In genomic region chr19:22915868-22916642, GRCm38 (mm10) we compare ENCODE assay signal across 8 mouse cellular contexts.
DNase-seq lines count a peak whose midpoint lies in the region; ATAC-seq and TF ChIP-seq lines count a peak whose summit lies in the region.

No protein-coding gene starts in this region.

- no peak for TF ChIP-seq POLR2A in MEL (IDR thresholded peaks at IDR 0.05; ENCODE audit: control insufficient read depth in 1 of 2, insufficient read depth in 1 of 2, low read depth in 1 of 2, low read length in 2 of 2, poor library complexity in 1 of 2)

- peak in 2 of 3 experiments; percentile 18 to 47; a peak in 3 of 6 replicates for TF ChIP-seq CTCF in MEL (IDR thresholded peaks at IDR 0.05 in 2 of 3, conservative IDR thresholded peaks at IDR 0.05 in 1 of 3; ENCODE audit: control insufficient read depth in 1 of 3, insufficient read depth in 1 of 3, low read depth in 2 of 3, low read length in 3 of 3, poor library complexity in 1 of 3, severe bottlenecking in 1 of 3)

- no peak for TF ChIP-seq EP300 in MEL (IDR thresholded peaks at IDR 0.05; ENCODE audit: low read depth in 1 of 2, low read length in 2 of 2)

- WGBS in hindbrain, embryonic 11.5 days = 26% methylated on average over 16 of the region's 16 CpGs
- WGBS in lung, embryonic 16.5 days = 12% methylated on average over 16 of the region's 16 CpGs

- TF ChIP-seq RAD21 in MEL (IDR thresholded peaks at IDR 0.05; ENCODE audit: low read depth, low read length) = peak; percentile 25; the same call in 1 of the 2 replicates

- H3K9me3 ChIP-seq in MEL (replicated peaks; ENCODE audit: insufficient read depth, low read length) = no peaks in the 10 kb centered on the region
- H3K9me3 ChIP-seq in hindbrain, embryonic 11.5 days (ENCODE audit: control insufficient read depth, low read length) = no peaks in the 10 kb centered on the region
- H3K9me3 ChIP-seq in lung, embryonic 16.5 days (ENCODE audit: control insufficient read depth, low read length) = no peaks in the 10 kb centered on the region

- no peaks in the 10 kb centered on the region for H3K79me2 ChIP-seq in MEL (ENCODE audit: control insufficient read depth, insufficient read depth, low read length, poor library complexity)

- H3K27me3 ChIP-seq in MEL (ENCODE audit: control insufficient read depth in 1 of 2, insufficient read depth in 2 of 2, low read length in 2 of 2) = no peaks in the 10 kb centered on the region
- no peaks in the 10 kb centered on the region for H3K27me3 ChIP-seq in hindbrain, embryonic 11.5 days (ENCODE audit: control insufficient read depth, insufficient read depth, low read length)
- no peaks in the 10 kb centered on the region for H3K27me3 ChIP-seq in lung, embryonic 16.5 days (ENCODE audit: control insufficient read depth, insufficient read depth, low read depth, low read length)

- peak; percentile 5 for DNase-seq in MEL (ENCODE audit: low read depth, low spot score)
- peak; percentile 92 for DNase-seq in cerebellum, adult 8-10 months
- DNase-seq in frontal cortex, adult 2 months (ENCODE audit: extremely low spot score in 1 of 2, low spot score in 1 of 2) = peak; percentile 85 to 96
- DNase-seq in hindbrain, embryonic 11.5 days (ENCODE audit: low spot score) = peak; percentile 87
- DNase-seq in layer of hippocampus, adult 9-11 months = peak; percentile 86
- DNase-seq in ovary, postnatal 14 days (ENCODE audit: low spot score) = peak; percentile 72
- peak; percentile 34 for DNase-seq in thymus, postnatal 25 days

- H3K9ac ChIP-seq in MEL (ENCODE audit: control insufficient read depth, low read depth, low read length, poor library complexity, severe bottlenecking) = no peak overlapping the region
- no peak overlapping the region for H3K9ac ChIP-seq in hindbrain, embryonic 11.5 days (ENCODE audit: low read depth, low read length)
- H3K9ac ChIP-seq in lung, embryonic 16.5 days (ENCODE audit: low read length) = peak overlapping the region; percentile 46; the same call in 1 of the 2 replicates

- peak overlapping the region; percentile 37 for H3K4me2 ChIP-seq in hindbrain, embryonic 11.5 days (replicated peaks; ENCODE audit: low read depth, low read length)
- peak overlapping the region; percentile 75 for H3K4me2 ChIP-seq in lung, embryonic 16.5 days (ENCODE audit: low read depth, low read length)

- ATAC-seq in hindbrain, embryonic 11.5 days (ENCODE audit: low FRiP score) = peak; percentile 57; the same call in 1 of the 2 replicates
- ATAC-seq in lung, embryonic 16.5 days (ENCODE audit: low read depth) = peak; percentile 29

- H3K36me3 ChIP-seq in MEL (ENCODE audit: control insufficient read depth in 1 of 2, insufficient read depth in 2 of 2, low read length in 2 of 2) = no peaks in the 10 kb centered on the region
- no peaks in the 10 kb centered on the region for H3K36me3 ChIP-seq in hindbrain, embryonic 11.5 days (ENCODE audit: control insufficient read depth, insufficient read depth, low read length)
- no peaks in the 10 kb centered on the region for H3K36me3 ChIP-seq in lung, embryonic 16.5 days (ENCODE audit: control insufficient read depth, insufficient read depth, low read length)

- no peaks in the 10 kb centered on the region for H3K4me1 ChIP-seq in MEL (ENCODE audit: control insufficient read depth in 1 of 2, insufficient read depth in 2 of 2, low read length in 2 of 2)
- no peaks in the 10 kb centered on the region for H3K4me1 ChIP-seq in hindbrain, embryonic 11.5 days (replicated peaks; ENCODE audit: control insufficient read depth, insufficient read depth, low read length)
- peaks cover 12% of the 10 kb centered on the region for H3K4me1 ChIP-seq in lung, embryonic 16.5 days (replicated peaks; ENCODE audit: control insufficient read depth, insufficient read depth, low read length)

- H3K27ac ChIP-seq in MEL (ENCODE audit: control insufficient read depth, low read depth, low read length) = no peak overlapping the region
- no peak overlapping the region for H3K27ac ChIP-seq in hindbrain, embryonic 11.5 days (ENCODE audit: low read depth, low read length)
- H3K27ac ChIP-seq in lung, embryonic 16.5 days (ENCODE audit: low read length) = peak overlapping the region; percentile 70

- H3K4me3 ChIP-seq in MEL (ENCODE audit: control insufficient read depth in 1 of 2, insufficient read depth in 1 of 2, low read depth in 2 of 2, low read length in 2 of 2) = no peak overlapping the region
- no peak overlapping the region for H3K4me3 ChIP-seq in hindbrain, embryonic 11.5 days (ENCODE audit: low read depth, low read length)
- H3K4me3 ChIP-seq in lung, embryonic 16.5 days (ENCODE audit: low read length) = peak overlapping the region; percentile 44

TF ChIP-seq in MEL, 35 proteins besides CTCF, POLR2A, EP300 and RAD21:
- no peak for TF ChIP-seq RCOR1 (IDR thresholded peaks at IDR 0.05; ENCODE audit: low read depth, low read length)
- no peak for TF ChIP-seq ZKSCAN1 (IDR thresholded peaks at IDR 0.05; ENCODE audit: low read depth, low read length)
- TF ChIP-seq MAZ (IDR thresholded peaks at IDR 0.05; ENCODE audit: low read depth, low read length) = no peak
- TF ChIP-seq MAX (IDR thresholded peaks at IDR 0.05; ENCODE audit: low read length) = no peak
- TF ChIP-seq TCF12 (IDR thresholded peaks at IDR 0.05; ENCODE audit: low read depth, low read length) = no peak
- TF ChIP-seq MYB (IDR thresholded peaks at IDR 0.05; ENCODE audit: low read depth, low read length) = no peak
- no peak for TF ChIP-seq MEF2A (IDR thresholded peaks at IDR 0.05; ENCODE audit: extremely low read depth, insufficient replicate concordance, low read depth, low read length, poor library complexity, severe bottlenecking)
- TF ChIP-seq TBP (IDR thresholded peaks at IDR 0.05; ENCODE audit: low read depth, low read length) = no peak
- no peak for TF ChIP-seq SMC3 (IDR thresholded peaks at IDR 0.05; ENCODE audit: low read depth, low read length)
- no peak for TF ChIP-seq ZC3H11A (IDR thresholded peaks at IDR 0.05; ENCODE audit: low read depth, low read length)
- TF ChIP-seq ETS1 (IDR thresholded peaks at IDR 0.05; ENCODE audit: low read depth, low read length) = no peak
- no peak for TF ChIP-seq GATA1 (IDR thresholded peaks at IDR 0.05; ENCODE audit: low read depth, low read length)
- no peak for TF ChIP-seq ZMIZ1 (IDR thresholded peaks at IDR 0.05; ENCODE audit: low read depth, low read length)
- no peak for TF ChIP-seq KAT2A (conservative IDR thresholded peaks at IDR 0.05; ENCODE audit: low read depth, low read length)
- no peak for TF ChIP-seq POLR2AphosphoS2 (IDR thresholded peaks at IDR 0.05; ENCODE audit: low read length)
- no peak for TF ChIP-seq MYC (IDR thresholded peaks at IDR 0.05; ENCODE audit: low read depth, low read length)
- no peak for TF ChIP-seq GABPA (IDR thresholded peaks at IDR 0.05; ENCODE audit: low read depth, low read length)
- TF ChIP-seq CHD1 (IDR thresholded peaks at IDR 0.05; ENCODE audit: low read depth, low read length) = no peak
TF ChIP-seq in MEL: peak in this region for 0.

Comparison
In these comparisons a context has a peak if more than half of its experiments do, and no peak if none do; other contexts are left out.
1. DNase-seq: peak in every context shown above with its lines; median percentile 92 in cerebellum, adult 8-10 months; 90 in frontal cortex, adult 2 months; 87 in hindbrain, embryonic 11.5 days; 86 in layer of hippocampus, adult 9-11 months; 72 in ovary, postnatal 14 days; 34 in thymus, postnatal 25 days; 5 in MEL.